Mouse (Mus musculus): Measurements from ENCODE around the gene Gm44790. TPM values are rescaled to one million over a fixed set of nuclear protein-coding genes. Genes with fewer than 3 reads are reported as not detected.
A peak's percentile ranks its signal among the peaks of the same experiment; 100 is the strongest.

The Gm44790 gene
- polyA plus RNA-seq, 1 experiment from 2014 or later: not detected

- Histone ChIP-seq H3K36me3 (ENCODE audit: control insufficient read depth, insufficient read depth) (no peaks in the 10 kb centered on the region; the same call in 1 of the 2 replicates), H3K4me3 (ENCODE audit: low read depth, low read length) (no peak overlapping the region), H3K9me3 (replicated peaks; ENCODE audit: control insufficient read depth, low read length) (no peaks in the 10 kb centered on the region), H3K27me3 (ENCODE audit: control insufficient read depth, insufficient read depth, low read depth, low read length) (no peaks in the 10 kb centered on the region), H3K4me2 (ENCODE audit: low read depth, low read length) (no peak overlapping the region), H3K27ac (ENCODE audit: low read length) (no peak overlapping the region), H3K9ac (ENCODE audit: low read depth, low read length) (no peak overlapping the region), H3K4me1 (ENCODE audit: control insufficient read depth, low read depth, low read length) (peaks cover 25% of the 10 kb centered on the region)
- no peak for ATAC-seq (ENCODE audit: low read depth)
Observed at GRCm38 (mm10) chr6:86474646-86475181, 48.3 kb downstream of the Gm44790 start.

GRCm38 (mm10) chr6:86475462-86476167 is 49.2 kb downstream of the Gm44790 start:
- no peaks in the 10 kb centered on the region for H3K27me3 ChIP-seq (ENCODE audit: control insufficient read depth, insufficient read depth, low read depth, low read length)
- no peak overlapping the region for H3K4me2 ChIP-seq (ENCODE audit: low read depth, low read length)
- no peaks in the 10 kb centered on the region for H3K9me3 ChIP-seq (replicated peaks; ENCODE audit: control insufficient read depth, low read length)
- peak overlapping the region; percentile 4; the same call in 1 of the 2 replicates for H3K27ac ChIP-seq (ENCODE audit: low read length)
- H3K36me3 ChIP-seq (ENCODE audit: control insufficient read depth, insufficient read depth): no peaks in the 10 kb centered on the region
- ATAC-seq (ENCODE audit: low read depth): no peak
- peaks cover 31% of the 10 kb centered on the region for H3K4me1 ChIP-seq (ENCODE audit: control insufficient read depth, low read depth, low read length)
- no peak overlapping the region for H3K9ac ChIP-seq (ENCODE audit: low read depth, low read length)
- H3K4me3 ChIP-seq (ENCODE audit: low read depth, low read length): no peak overlapping the region
- WGBS (ENCODE audit: insufficient replicate concordance): 63% methylated on average over 9 of the region's 9 CpGs

- no peak for ATAC-seq (ENCODE audit: low read depth)
- WGBS (ENCODE audit: insufficient replicate concordance): 58% methylated on average over 5 of the region's 5 CpGs
- H3K4me1 ChIP-seq (ENCODE audit: control insufficient read depth, low read depth, low read length): peaks cover 24% of the 10 kb centered on the region
Observed at GRCm38 (mm10) chr6:86476931-86477330, 50.5 kb downstream of the Gm44790 start.

GRCm38 (mm10) chr6:86479311-86479710 is 52.9 kb downstream of the Gm44790 start:
- H3K27me3 ChIP-seq (ENCODE audit: control insufficient read depth, insufficient read depth, low read depth, low read length): no peaks in the 10 kb centered on the region
- H3K36me3 ChIP-seq (ENCODE audit: control insufficient read depth, insufficient read depth): no peaks in the 10 kb centered on the region
- H3K4me1 ChIP-seq (ENCODE audit: control insufficient read depth, low read depth, low read length): peaks cover 14% of the 10 kb centered on the region
- H3K9ac ChIP-seq (ENCODE audit: low read depth, low read length): no peak overlapping the region
- H3K4me2 ChIP-seq (ENCODE audit: low read depth, low read length): no peak overlapping the region
- no peaks in the 10 kb centered on the region for H3K9me3 ChIP-seq (replicated peaks; ENCODE audit: control insufficient read depth, low read length)
- no peak overlapping the region for H3K27ac ChIP-seq (ENCODE audit: low read length)
- 55% methylated on average over 3 of the region's 3 CpGs for WGBS (ENCODE audit: insufficient replicate concordance)
- no peak overlapping the region for H3K4me3 ChIP-seq (ENCODE audit: low read depth, low read length)
- ATAC-seq (ENCODE audit: low read depth): 0 out of 2 replicates have a peak, but pooled peaks have one; percentile 10

More at GRCm38 (mm10) chr6:86476931-86477330, 50.5 kb downstream of the Gm44790 start:
- H3K4me2 ChIP-seq (ENCODE audit: low read depth, low read length): no peak overlapping the region
- H3K9ac ChIP-seq (ENCODE audit: low read depth, low read length): no peak overlapping the region
- H3K27me3 ChIP-seq (ENCODE audit: control insufficient read depth, insufficient read depth, low read depth, low read length): no peaks in the 10 kb centered on the region
- no peaks in the 10 kb centered on the region for H3K36me3 ChIP-seq (ENCODE audit: control insufficient read depth, insufficient read depth)
- H3K4me3 ChIP-seq (ENCODE audit: low read depth, low read length): no peak overlapping the region
- no peaks in the 10 kb centered on the region for H3K9me3 ChIP-seq (replicated peaks; ENCODE audit: control insufficient read depth, low read length)
- no peak overlapping the region for H3K27ac ChIP-seq (ENCODE audit: low read length)

- Histone ChIP-seq H3K27ac (ENCODE audit: low read length) (no peak overlapping the region), H3K4me2 (ENCODE audit: low read depth, low read length) (no peak overlapping the region), H3K4me3 (ENCODE audit: low read depth, low read length) (no peak overlapping the region), H3K9me3 (replicated peaks; ENCODE audit: control insufficient read depth, low read length) (no peaks in the 10 kb centered on the region), H3K9ac (ENCODE audit: low read depth, low read length) (no peak overlapping the region), H3K36me3 (ENCODE audit: control insufficient read depth, insufficient read depth) (no peaks in the 10 kb centered on the region), H3K4me1 (ENCODE audit: control insufficient read depth, low read depth, low read length) (peaks cover 14% of the 10 kb centered on the region), H3K27me3 (ENCODE audit: control insufficient read depth, insufficient read depth, low read depth, low read length) (no peaks in the 10 kb centered on the region)
- no peak for ATAC-seq (ENCODE audit: low read depth)
Observed at GRCm38 (mm10) chr6:86479816-86480188, 53.3 kb downstream of the Gm44790 start.

DNA sequence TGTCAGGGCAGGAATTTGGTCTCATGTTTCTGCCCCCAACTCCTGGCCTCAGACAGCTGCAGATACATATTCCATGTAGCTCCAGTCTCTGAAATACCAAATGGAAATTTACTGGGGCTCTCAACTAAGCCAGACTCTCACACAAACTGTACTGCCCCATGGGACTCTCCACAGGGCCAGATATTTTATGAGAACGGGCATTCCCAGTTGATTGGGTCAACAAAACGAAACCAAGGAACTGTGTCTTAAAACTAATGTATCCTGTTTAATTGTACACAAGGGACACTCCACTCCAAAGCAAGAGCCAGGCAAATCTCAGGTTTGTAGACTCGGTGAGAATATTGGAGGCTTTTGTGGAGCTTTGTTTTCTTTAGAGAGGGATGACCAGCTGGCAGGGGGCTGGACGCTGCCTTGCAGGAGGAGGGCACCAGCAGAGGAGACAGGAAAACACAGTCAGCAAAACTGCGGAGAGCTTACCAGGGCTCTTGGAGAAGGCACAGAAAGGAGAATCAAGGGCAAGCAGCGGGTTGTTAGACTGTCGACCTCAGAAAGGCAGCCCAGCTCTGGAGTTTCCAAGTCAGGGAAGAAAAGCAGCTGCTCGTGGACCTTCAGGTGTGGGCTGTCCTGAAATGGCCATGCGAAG is 53.9 kb downstream of the Gm44790 start:
- no peaks in the 10 kb centered on the region for H3K9me3 ChIP-seq (replicated peaks; ENCODE audit: control insufficient read depth, low read length)
- peak overlapping the region; percentile 6; the same call in 1 of the 2 replicates for H3K4me2 ChIP-seq (ENCODE audit: low read depth, low read length)
- H3K27ac ChIP-seq (ENCODE audit: low read length): peak overlapping the region; percentile 51
- 18% methylated on average over 9 of the region's 9 CpGs for WGBS (ENCODE audit: insufficient replicate concordance)
- 0 out of 2 replicates have a peak overlapping the region, but pooled peaks have one; percentile 8 for H3K9ac ChIP-seq (ENCODE audit: low read depth, low read length)
- H3K36me3 ChIP-seq (ENCODE audit: control insufficient read depth, insufficient read depth): no peaks in the 10 kb centered on the region
- ATAC-seq (ENCODE audit: low read depth): no peak
- H3K4me3 ChIP-seq (ENCODE audit: low read depth, low read length): 0 out of 2 replicates have a peak overlapping the region, but pooled peaks have one; percentile 9
- no peaks in the 10 kb centered on the region for H3K27me3 ChIP-seq (ENCODE audit: control insufficient read depth, insufficient read depth, low read depth, low read length)
- H3K4me1 ChIP-seq (ENCODE audit: control insufficient read depth, low read depth, low read length): peaks cover 14% of the 10 kb centered on the region

GRCm38 (mm10) chr6:86481871-86482270 is 55.4 kb downstream of the Gm44790 start:
- ATAC-seq (ENCODE audit: low read depth): peak; percentile 47
- peaks cover 15% of the 10 kb centered on the region for H3K4me1 ChIP-seq (ENCODE audit: control insufficient read depth, low read depth, low read length)
- H3K9me3 ChIP-seq (replicated peaks; ENCODE audit: control insufficient read depth, low read length): no peaks in the 10 kb centered on the region
- H3K9ac ChIP-seq (ENCODE audit: low read depth, low read length): no peak overlapping the region
- no peaks in the 10 kb centered on the region for H3K27me3 ChIP-seq (ENCODE audit: control insufficient read depth, insufficient read depth, low read depth, low read length)
- no peaks in the 10 kb centered on the region for H3K36me3 ChIP-seq (ENCODE audit: control insufficient read depth, insufficient read depth)
- H3K4me3 ChIP-seq (ENCODE audit: low read depth, low read length): no peak overlapping the region
- no peak overlapping the region for H3K4me2 ChIP-seq (ENCODE audit: low read depth, low read length)
- H3K27ac ChIP-seq (ENCODE audit: low read length): peak overlapping the region; percentile 36; the same call in 1 of the 2 replicates
- WGBS (ENCODE audit: insufficient replicate concordance): 67% methylated on average over 5 of the region's 5 CpGs

GRCm38 (mm10) chr6:86485943-86486640 is 59.6 kb downstream of the Gm44790 start:
- no peak overlapping the region for H3K9ac ChIP-seq (ENCODE audit: low read depth, low read length)
- WGBS (ENCODE audit: insufficient replicate concordance): 67% methylated on average over 7 of the region's 7 CpGs
- ATAC-seq (ENCODE audit: low read depth): no peak
- no peak overlapping the region for H3K4me3 ChIP-seq (ENCODE audit: low read depth, low read length)
- no peaks in the 10 kb centered on the region for H3K27me3 ChIP-seq (ENCODE audit: control insufficient read depth, insufficient read depth, low read depth, low read length)
- no peaks in the 10 kb centered on the region for H3K36me3 ChIP-seq (ENCODE audit: control insufficient read depth, insufficient read depth)
- no peak overlapping the region for H3K27ac ChIP-seq (ENCODE audit: low read length)
- no peaks in the 10 kb centered on the region for H3K9me3 ChIP-seq (replicated peaks; ENCODE audit: control insufficient read depth, low read length)
- H3K4me1 ChIP-seq (ENCODE audit: control insufficient read depth, low read depth, low read length): peaks cover 12% of the 10 kb centered on the region
- no peak overlapping the region for H3K4me2 ChIP-seq (ENCODE audit: low read depth, low read length)
